Mouse (Mus musculus): ENCODE data around the gene Neurl3.
A peak's percentile ranks its signal among the peaks of the same experiment; 100 is the strongest.

Neurl3 gene

GRCm38 (mm10) chr1:36298107-36298506 is 23.6 kb upstream of the Neurl3 start:
- DNase-seq (ENCODE audit: low spot score in 2 of 2): no peak

- no peak for DNase-seq (ENCODE audit: low spot score in 2 of 2)
These were observed 22.1 kb upstream of the Neurl3 start for GRCm38 (mm10) chr1:36296466-36297149.

DNA sequence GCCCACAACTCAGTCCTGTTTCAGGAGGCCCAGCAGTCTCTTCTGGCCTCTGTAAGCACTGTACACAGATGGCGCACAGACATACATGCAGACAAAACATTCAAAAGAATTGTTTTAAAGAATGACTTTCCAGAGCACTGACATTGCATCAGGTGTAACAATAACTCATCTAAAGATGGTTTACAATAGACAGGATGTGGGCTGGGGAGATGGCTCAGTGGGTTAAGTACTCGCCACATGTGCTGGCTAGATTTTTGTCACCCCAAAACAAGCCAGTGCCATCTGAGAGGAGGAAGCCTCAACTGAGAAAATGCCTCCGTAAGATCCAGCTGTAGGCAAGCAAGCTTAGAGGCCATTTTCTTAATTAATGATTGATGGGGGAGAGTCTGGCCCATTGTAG is 19.9 kb upstream of the Neurl3 start:
- no peak for DNase-seq (ENCODE audit: low spot score in 2 of 2)

- no peak for DNase-seq (ENCODE audit: low spot score in 2 of 2)
These were observed 19.0 kb upstream of the Neurl3 start for GRCm38 (mm10) chr1:36293470-36293869.

DNA sequence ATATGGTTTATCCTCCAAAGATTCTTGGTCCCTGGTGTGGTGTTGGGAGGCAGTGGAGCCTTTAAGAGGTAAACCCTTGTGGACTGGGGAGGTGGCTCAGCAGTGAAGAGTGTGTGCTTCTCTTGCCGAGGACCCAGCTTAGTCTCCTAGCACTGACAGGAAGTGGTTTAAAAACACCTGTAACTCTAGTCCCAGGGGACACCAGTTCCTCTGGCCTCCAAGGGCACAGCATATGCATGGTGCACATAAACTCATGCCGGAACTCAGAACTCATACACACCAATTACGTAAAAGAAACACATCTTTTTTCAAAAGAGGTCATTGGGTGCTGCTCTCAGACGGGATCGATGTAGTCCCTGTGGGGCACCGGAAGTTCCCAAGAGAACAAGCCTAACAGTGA is 7.4 kb upstream of the Neurl3 start:
- no peak for DNase-seq (ENCODE audit: low spot score in 2 of 2)

DNA sequence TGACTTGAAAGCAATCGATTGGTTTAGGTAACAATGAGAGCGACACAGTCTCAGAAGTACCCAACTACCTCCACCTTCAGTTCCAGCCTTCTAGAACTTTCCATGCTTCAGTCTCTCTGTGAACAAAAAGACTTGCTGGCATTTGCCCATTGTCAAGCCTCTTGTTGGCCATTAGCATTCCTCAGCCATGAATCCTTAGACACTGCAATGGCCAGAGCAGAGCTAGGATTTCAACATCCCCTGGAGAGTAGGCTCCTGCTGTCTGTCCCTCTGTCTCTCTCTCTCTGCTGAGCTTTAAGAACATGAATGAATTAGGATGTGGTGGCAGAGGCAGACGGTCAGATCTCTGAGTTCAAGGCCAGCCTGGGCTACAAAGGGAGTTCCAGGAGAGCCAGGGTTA is 6.5 kb upstream of the Neurl3 start:
- no peak for DNase-seq (ENCODE audit: low spot score in 2 of 2)

DNA sequence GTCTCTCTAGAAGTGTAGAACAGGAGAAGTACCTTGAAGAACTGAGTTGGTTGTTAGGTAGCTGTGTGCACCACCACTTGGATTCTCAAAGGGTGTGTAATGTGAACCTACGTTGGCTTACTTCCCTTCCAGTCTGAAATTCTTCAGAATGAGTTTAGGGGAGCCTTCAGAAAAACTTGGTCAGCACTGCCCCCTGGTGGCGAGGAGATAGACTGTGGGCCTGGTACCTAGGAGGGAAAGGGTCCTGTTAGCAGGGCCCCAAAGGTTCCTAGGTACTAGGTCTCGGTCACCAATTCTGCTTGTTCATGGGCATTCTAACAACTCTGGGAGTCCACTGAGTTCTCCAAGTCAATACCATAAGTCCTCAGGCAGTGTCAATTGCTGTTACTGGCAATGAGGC is 4.7 kb upstream of the Neurl3 start:
- peak; percentile 38 to 73 for DNase-seq (ENCODE audit: low spot score in 2 of 2)

DNA sequence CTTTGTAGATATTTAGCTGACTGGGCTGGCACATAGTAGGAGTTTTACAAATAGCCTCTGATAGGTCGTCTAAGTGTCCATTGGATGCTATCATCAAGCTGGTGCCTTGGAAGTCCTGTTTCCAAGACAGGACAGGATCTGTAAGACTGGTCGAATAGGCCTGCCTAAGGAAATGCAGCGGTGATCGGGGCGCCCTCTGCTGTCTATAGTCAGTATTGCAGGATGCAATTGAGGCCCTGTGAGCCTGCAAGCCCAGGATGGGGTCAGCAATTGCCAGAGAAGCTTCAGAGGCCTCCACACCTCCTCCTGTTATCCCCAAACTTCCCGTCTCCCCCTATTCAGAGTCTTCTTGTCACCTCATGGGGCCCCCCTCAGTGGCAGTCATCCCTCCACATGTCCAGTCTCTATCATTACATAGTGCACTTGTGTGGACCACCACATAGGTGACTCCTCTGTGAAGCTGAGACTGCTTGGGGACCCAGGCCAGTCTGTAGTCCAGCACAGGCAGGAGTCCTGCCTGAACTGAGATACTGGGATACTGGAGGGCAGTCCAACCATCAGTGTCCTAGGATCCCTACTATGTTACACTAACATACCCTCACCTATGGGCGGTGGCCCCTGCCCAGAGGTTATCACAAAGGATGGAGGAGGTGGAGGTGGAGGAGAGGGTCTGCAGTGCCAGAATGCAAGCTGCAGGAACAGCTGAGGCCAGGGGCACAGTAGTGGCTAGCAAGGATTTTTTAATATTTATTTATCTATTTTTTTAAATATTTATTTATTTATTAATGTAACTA is 3.0 kb upstream of the Neurl3 start:
- DNase-seq (ENCODE audit: low spot score in 2 of 2): peak in 1 of 2 experiments; percentile 69

GRCm38 (mm10) chr1:36275635-36276389 is 1.3 kb upstream of the Neurl3 start:
- DNase-seq (ENCODE audit: low spot score in 2 of 2): no peak

DNA sequence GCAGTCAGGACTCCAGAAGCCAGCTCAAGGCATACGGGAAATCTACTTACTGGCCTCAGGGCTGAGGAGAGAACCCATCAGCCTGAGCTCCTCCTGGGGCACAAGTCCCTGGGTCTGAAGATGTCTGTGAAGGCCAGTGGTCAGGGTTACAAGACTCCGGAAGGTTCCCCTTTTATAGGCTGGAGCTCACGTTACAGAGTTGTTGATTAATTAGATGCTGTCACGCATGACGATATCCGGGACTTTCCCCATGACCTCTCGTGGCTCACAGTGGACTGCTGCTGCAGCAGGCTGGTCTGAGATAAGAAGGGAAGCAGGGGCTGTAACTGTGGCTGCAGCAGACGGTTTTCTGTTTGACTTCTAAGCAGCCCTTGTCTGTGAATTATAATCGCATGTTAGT is 1.2 kb downstream of the Neurl3 start:
- no peak for DNase-seq (ENCODE audit: low spot score in 2 of 2)

DNA sequence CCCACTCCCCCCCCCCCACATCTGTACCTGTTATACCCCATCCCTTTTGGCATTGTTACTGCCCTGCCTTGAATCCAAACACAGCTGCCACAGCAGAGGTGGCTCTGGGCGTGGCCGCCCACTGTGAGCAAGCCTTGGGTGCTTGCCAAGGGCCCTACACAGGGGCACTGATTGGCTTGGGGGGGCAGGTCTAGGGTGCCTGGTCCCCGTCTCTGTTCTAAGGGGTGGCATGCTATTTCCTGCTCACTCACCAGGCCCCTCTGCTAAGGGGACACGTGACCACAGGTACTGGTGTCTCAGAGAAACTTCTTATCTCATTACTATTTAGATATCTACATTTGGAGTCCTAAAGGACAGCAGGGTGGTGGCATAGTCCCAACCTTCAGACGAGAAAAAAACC is 1.9 kb downstream of the Neurl3 start:
- no peak for DNase-seq (ENCODE audit: low spot score in 2 of 2)

DNA sequence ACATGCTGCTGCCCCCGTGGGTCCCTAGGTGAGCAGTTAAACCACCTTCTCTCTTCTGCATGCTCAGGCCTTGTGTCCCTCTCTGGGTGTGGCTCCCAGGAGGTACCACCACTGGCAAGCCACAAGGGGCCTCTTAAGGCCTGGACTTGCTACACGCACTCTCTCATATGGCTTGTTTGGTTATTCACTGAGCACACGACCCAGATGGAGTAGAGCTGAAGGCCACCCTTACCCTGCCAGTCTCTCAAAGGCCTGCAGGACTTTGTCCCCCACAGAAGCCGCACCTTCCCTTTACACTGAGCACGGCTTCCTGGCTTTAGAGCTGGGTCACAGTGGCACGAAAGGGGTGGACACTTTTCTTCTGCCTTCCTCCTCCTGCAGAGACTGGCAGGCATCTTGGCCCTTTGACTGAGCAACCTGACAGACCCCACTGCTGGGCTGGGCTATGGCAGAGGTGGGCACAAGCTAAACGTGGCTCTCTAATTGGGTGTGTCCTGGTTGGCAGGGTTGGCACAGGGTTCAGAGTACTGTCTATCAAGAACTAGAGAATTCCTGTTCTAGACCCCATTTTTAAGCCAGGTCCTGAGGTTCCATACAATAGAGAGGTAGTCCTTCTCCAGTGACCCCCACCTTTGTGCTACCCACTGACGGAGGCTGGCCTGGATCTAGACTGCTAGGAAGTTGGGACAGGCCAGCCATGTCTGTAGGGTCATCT is 2.8 kb downstream of the Neurl3 start:
- no peak for DNase-seq (ENCODE audit: low spot score in 2 of 2)

GRCm38 (mm10) chr1:36270666-36271065 is 3.8 kb downstream of the Neurl3 start:
- DNase-seq (ENCODE audit: low spot score in 2 of 2): no peak

DNA sequence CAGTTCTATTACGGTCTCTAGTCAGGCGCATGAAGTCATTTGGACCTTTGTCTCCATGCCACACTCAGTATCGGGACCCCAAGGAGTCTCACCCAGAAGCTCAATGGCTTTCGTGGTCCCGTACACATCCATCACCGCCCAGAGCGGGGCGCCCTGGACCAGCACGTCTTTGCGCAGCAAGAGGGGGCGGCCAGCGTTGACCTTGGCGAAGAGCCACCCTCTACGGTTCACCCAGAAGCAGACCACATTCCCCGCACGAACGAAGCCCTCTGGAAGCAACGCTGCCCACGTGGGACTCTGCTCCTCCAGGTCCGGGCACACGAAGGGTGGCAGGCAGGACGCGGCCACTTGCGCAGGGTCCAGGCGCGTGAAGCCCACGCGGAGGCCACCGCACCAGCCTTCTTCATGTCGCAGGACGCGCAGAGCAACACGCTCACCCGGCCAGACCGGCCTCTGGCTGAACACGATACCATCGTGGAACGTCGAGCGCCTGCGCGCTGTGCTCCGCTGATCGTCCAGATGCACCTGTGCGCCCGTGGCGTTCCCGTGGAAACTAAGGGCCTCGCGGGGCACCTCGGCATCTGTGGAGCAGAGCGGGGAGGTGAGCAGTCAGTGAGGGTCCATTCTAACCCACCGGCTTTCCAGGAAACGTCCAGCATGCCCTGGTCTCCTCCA is 5.2 kb downstream of the Neurl3 start:
- no peak for DNase-seq (ENCODE audit: low spot score in 2 of 2)

DNA sequence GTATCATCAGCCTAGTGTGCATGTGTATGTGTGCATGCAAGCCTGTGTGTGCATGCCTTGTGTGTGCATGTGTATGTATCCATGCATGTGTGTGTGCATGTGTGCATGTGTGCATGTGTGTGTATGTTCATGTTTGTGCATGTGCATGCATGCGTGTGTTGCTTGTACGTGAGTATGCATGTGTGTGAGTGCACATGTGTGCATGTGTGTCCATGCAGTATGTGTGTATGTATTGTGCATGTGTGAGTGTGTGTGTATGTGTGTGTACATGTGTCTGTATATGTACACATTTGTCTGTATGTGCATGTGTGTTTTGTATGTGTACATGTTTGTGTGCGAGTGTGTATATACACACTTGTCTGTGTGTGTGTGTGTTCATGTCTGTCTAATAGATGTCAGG is 6.9 kb downstream of the Neurl3 start:
- DNase-seq (ENCODE audit: low spot score in 2 of 2): no peak

GRCm38 (mm10) chr1:36266293-36266692 is 8.2 kb downstream of the Neurl3 start:
- DNase-seq (ENCODE audit: low spot score in 2 of 2): no peak

DNA sequence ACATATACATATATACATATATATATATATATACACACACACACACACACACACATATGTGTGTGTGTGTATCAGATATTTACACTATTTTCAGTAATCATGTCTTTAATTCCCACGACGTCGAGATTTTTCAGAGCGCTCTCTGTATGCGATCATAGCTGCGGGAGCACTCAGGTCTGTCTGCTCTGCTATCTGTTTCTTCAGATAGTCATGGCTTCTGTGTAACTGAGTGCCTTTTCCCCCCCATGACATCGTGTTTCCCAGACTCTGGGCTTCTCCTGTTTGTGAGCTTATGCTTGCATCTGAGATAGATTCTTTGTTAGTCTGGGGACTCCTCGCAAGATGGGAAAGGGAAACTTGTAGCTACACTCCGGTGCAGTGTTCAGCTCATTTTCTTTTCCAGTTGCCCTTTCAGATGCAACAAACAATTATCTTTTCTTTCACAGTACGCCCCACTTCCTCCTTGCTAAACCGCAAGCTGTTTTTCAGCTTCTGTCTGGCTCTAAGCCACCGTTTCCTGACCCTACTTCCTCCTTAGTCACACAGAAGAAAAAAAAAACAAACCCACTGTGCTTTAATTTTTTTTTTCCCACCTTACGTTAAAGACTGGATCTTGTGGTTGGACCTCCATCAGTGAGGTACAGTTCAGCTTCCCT is 10.5 kb downstream of the Neurl3 start:
- DNase-seq (ENCODE audit: low spot score in 2 of 2): no peak

DNA sequence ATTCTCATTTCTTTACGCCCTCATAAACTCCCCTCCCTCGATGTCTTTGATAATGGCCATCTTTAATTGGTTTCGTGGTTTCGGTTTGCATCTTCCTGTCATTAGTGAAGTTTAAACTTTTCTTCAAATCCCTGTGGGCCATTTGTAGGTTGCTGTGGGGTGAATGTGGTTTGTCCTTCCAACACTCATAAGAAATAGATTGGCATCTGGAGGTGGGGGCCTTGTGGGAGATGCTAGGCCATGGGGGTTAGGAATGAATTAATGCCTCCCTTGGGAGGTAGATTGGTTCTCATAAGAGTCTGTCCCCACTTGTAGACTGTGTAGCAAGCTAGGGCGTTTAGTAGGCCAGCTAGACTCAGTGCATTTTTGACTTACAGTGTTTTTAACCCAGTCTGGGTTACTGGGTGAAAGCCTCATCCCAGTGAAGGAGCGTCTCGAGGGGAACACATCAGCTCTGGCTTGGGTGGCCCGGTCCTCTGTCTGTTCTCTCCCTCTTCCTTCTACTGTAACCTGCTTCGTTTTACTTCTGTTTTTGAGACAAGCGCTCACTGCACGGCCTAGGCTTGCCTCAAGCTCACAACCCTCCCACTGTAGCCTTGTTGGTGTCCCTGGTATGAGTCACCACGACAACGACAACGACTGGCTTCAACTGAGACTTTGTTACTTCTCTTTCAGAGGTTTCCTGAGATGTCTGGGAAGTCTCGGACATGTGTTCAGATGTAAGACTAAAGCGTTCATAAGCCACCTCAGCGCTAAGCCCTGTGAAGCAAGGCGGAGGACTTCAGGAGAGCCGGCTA is 12.6 kb downstream of the Neurl3 start:
- no peak for DNase-seq (ENCODE audit: low spot score in 2 of 2)

- DNase-seq (ENCODE audit: low spot score in 2 of 2): no peak
These were observed 14.1 kb downstream of the Neurl3 start for GRCm38 (mm10) chr1:36260418-36260817.

GRCm38 (mm10) chr1:36259281-36259680 is 15.2 kb downstream of the Neurl3 start:
- no peak for DNase-seq (ENCODE audit: low spot score in 2 of 2)

Measured in frontal cortex, postnatal 14 days (tissue).